Mouse (Mus musculus): ENCODE results near the gene Spats2. TPM values are rescaled to one million over a fixed set of nuclear protein-coding genes. Genes with fewer than 3 reads are reported as not detected.
A peak's percentile ranks its signal among the peaks of the same experiment; 100 is the strongest.
"Not testable (repeated sequence)": the region's sequence is repeated elsewhere in the genome, so short reads cannot be mapped to it uniquely, and the experiment has no call there.

The Spats2 gene
- polyA plus RNA-seq, 1 experiment from 2014 or later, result 11.5 TPM

DNA sequence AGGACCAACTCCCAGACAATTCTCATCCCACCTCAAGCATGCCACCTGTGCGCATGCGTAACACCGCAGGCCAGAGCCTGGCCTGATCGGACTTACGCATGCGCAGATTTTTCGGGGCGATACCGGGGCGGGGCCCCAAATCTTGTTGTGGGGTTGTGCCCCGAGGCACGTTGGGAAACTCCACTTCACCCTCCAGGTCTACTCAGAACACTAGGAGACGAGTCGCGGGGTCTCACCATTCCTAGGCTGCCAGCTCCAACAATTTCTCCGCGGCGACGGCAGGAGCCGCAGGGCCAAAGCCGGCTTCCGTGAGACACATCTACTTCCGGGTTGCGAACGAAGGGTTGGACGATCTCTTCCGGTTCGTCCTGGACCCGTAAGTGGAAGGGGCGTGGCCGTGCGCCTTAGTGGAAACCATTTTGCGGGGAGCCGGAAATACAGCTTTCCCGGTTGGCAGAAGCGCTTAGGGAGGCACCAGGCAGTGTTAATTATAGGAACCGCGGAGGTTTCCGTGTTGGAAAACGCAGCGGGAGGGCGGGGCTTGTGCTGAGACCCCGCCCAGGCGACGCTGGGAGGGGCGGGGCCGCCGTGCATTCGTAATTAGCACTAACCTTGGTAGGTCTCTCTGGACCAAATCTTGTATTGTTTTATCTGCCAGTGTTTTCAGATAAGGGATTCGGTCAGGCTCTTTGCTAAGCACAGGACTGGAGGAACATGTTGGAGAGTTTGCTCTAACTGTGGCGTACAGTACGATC is 126.1 kb downstream of the Spats2 start, which contains the start of gene Mcrs1:
TSS of gene Mcrs1 (minus strand) at position 336 of the 755 bp plus-strand sequence.
- DNase-seq (peak; percentile 93), ATAC-seq (ENCODE audit: low read depth) (peak; percentile 87)
- H3K27ac ChIP-seq, result peak within 1 kb of the TSS; percentile 92
- H3K9me3 ChIP-seq (replicated peaks), result no peaks in the 10 kb centered on the region
- peak within 1 kb of the TSS; percentile 72 for H3K9ac ChIP-seq
- H3K27me3 ChIP-seq, result no peaks in the 10 kb centered on the region
- peaks cover 28% of the 10 kb centered on the region for H3K4me1 ChIP-seq (replicated peaks)
- H3K4me3 ChIP-seq (replicated peaks), result peak within 1 kb of the TSS; percentile 65
- peak within 1 kb of the TSS; percentile 92 for H3K4me2 ChIP-seq
- peaks cover 29% of the 10 kb centered on the region for H3K36me3 ChIP-seq
- under 1% methylated on average over 52 of the region's 52 CpGs for WGBS (ENCODE audit: insufficient replicate concordance)

DNA sequence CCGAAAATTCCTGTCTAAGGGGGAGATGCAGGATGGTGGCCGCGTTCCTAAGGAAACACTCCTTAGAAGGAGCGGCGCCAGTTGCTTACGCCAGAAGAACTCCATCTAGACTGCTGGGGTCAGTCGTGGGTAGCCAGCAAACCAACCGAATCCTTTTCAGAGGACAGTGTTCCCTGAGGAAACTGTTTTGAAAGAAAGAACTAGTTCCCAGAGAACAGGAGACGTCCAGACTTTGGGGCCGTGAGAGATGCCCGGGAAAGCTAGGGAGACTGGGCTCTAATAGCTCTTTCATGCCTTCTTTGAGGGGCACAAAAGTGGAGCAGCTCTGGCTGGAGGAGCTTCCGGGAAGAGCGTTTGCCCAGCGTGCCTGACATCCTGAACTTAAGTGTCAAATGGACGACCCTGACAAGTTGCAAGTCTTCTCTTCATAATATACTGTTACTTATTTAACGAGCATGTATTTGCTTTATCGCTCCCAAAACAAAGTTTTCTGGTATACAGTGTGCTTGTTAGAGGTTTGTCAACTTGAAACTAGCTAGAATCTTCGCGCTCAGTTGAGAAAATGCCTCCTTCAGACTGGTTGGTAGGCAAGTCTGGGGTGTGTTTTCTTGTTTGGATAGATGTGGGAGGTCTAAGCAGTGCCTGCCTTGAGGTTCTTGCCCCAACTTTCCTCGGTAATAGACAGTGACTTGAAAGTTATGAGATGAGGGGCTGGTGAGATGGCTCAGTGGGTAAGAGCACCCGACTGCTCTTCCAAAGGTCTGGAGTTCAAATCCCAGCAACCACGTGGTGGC is 126.9 kb downstream of the Spats2 start:
- H3K36me3 ChIP-seq, result peaks cover 21% of the 10 kb centered on the region
- ATAC-seq (ENCODE audit: low read depth), result peak; percentile 13; the same call in 1 of the 2 replicates
- no peak for DNase-seq
- H3K4me1 ChIP-seq (replicated peaks), result peaks cover 28% of the 10 kb centered on the region
- no peaks in the 10 kb centered on the region for H3K9me3 ChIP-seq (replicated peaks)
- peak overlapping the region; percentile 65 for H3K4me3 ChIP-seq (replicated peaks)
- H3K27me3 ChIP-seq, result no peaks in the 10 kb centered on the region
- peak overlapping the region; percentile 92 for H3K27ac ChIP-seq
- WGBS (ENCODE audit: insufficient replicate concordance), result 4% methylated on average over 22 of the region's 22 CpGs
- H3K4me2 ChIP-seq, result peak overlapping the region; percentile 92
- peak overlapping the region; percentile 72 for H3K9ac ChIP-seq

DNA sequence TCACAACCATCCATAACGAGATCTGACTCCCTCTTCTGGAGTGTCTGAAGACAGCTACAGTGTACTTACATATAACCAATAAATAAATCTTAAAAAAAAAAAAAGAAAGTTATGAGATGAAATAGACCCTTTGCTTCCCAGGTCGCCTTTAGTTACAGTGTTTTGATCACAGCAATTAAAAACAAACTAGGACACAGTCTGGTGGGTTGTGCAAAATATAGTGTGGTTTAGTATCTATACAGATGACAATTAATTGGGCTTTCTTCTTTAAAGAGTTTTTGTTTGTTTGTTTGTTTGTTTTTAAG is 127.4 kb downstream of the Spats2 start:
- H3K9ac ChIP-seq; H3K9me3 ChIP-seq (replicated peaks); ATAC-seq (ENCODE audit: low read depth); H3K27me3 ChIP-seq; H3K27ac ChIP-seq; DNase-seq: not testable (repeated sequence)
- Histone ChIP-seq H3K4me1 (replicated peaks) (peaks cover 28% of the 10 kb centered on the region), H3K36me3 (peaks cover 15% of the 10 kb centered on the region; the same call in 1 of the 2 replicates), H3K4me2 (peak overlapping the region; percentile 92), H3K4me3 (replicated peaks) (peak overlapping the region; percentile 65; the same call in 1 of the 2 replicates)
- 47% methylated on average over 2 of the region's 2 CpGs for WGBS (ENCODE audit: insufficient replicate concordance)

DNA sequence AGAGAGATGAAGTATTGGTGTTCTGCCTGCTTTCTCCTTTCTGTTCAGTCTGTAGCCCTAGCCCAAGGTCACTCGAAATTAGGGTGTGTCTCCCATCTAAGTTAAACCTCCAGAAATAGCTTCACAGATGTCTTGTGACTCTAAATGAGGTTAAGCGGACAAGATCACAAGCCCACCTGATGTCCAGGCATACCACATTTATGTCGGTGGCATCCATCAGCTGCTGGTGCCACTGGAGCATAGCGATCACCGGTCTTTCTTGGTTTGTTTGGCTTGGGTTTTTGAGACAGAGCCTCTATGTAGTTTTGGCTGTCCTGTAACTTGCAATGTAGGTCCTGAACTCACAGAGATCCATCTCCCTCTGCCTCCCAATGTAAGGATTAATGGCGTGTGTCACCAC is 128.1 kb downstream of the Spats2 start:
- WGBS (ENCODE audit: insufficient replicate concordance), result 74% methylated on average over 6 of the region's 6 CpGs
- H3K9ac ChIP-seq, result no peak overlapping the region

DNA sequence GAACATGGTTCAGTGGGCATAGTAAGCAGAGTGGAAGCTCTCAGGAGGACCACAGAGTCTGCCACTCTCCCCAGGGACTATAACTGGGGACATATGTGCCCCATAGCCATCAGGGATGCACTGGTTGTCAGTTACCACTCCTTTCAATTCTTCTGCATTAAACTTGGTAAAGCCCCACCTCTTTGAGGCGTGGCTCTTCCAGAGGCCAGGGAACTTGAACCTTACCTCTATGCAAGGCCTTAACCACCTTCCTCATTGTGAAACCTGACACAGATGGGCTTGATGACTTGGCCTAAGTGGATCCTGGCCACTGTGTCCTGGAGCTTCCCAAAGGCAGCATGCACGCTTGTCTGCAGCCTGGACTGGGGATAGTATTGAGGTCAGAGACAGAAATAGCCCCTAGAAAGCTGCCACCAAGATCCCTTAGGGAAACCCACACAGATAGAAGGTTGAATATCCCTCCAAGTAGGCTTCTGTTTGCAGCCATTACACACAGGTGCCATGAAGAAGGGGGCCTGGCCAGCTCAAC is 128.8 kb downstream of the Spats2 start:
- Histone ChIP-seq H3K4me1 (replicated peaks) (peaks cover 33% of the 10 kb centered on the region), H3K4me2 (no peak overlapping the region), H3K27me3 (no peaks in the 10 kb centered on the region), H3K36me3 (peaks cover 4% of the 10 kb centered on the region; the same call in 1 of the 2 replicates), H3K4me3 (replicated peaks) (no peak overlapping the region), H3K27ac (no peak overlapping the region), H3K9me3 (replicated peaks) (no peaks in the 10 kb centered on the region), H3K9ac (no peak overlapping the region)
- ATAC-seq (ENCODE audit: low read depth) (no peak), DNase-seq (no peak)
- 67% methylated on average over 2 of the region's 2 CpGs for WGBS (ENCODE audit: insufficient replicate concordance)

More for the DNA sequence above, 128.1 kb downstream of the Spats2 start:
- H3K27ac ChIP-seq, result no peak overlapping the region
- no peaks in the 10 kb centered on the region for H3K9me3 ChIP-seq (replicated peaks)
- H3K4me3 ChIP-seq (replicated peaks), result no peak overlapping the region
- no peak for ATAC-seq (ENCODE audit: low read depth)
- no peak for DNase-seq
- peaks cover 28% of the 10 kb centered on the region for H3K4me1 ChIP-seq (replicated peaks)
- H3K4me2 ChIP-seq, result no peak overlapping the region
- H3K36me3 ChIP-seq, result peaks cover 10% of the 10 kb centered on the region; the same call in 1 of the 2 replicates
- no peaks in the 10 kb centered on the region for H3K27me3 ChIP-seq

DNA sequence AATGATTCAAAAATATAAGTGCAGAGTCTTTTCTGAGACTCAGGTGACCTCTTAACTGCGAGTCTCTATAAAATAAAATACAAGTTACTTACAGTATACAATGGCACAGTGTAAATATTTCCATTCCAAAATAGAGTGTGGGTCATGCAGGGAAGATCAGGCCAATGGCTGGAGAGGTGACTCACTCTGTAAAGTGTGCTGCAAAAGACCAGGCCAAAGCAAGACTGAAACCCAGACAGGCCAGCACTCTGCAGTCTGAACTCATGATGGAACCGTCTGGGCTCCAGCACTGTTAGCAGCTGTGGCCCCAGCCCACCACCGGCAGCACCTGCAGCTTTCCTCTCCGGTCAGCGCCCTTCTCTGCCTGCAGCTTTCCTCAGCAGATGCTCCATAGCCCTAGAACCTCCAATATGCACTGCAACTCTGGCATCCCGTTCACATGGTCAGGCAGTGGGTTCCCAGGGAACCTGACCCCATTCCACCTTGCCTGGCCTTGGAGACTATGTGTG is 129.6 kb downstream of the Spats2 start:
- Histone ChIP-seq H3K27ac (no peak overlapping the region), H3K4me2 (no peak overlapping the region), H3K4me3 (replicated peaks) (no peak overlapping the region), H3K9me3 (replicated peaks) (no peaks in the 10 kb centered on the region), H3K36me3 (no peaks in the 10 kb centered on the region), H3K4me1 (replicated peaks) (peaks cover 37% of the 10 kb centered on the region), H3K9ac (no peak overlapping the region), H3K27me3 (no peaks in the 10 kb centered on the region)
- DNase-seq (no peak), ATAC-seq (ENCODE audit: low read depth) (no peak)
- WGBS (ENCODE audit: insufficient replicate concordance), result 75% methylated on average over 6 of the region's 6 CpGs

DNA sequence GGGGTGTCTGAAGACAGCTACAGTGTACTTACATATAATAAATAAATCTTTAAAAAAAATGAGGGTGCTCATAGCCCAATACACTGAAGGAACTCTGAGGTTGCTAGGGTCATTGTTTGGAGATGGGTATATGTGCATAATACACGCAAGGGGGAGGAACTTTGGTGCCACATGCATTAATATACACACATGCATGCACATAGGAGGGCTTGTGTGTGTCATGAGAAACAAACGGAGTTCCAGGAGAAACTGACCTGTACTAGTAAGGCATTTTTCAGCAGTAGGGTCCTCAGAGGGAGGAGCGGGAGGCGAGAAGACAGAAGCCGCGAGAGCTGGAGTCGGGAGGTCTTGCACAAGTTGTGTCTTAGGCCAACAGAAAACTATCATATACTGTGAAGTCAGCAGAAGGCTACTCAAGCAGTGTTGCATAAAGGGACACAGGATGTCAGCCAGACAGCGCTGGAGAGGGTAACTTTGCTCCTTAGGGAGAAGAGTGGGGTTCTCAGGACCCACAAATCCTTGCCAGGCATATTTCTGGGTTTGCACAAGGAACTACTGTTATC is 133.5 kb downstream of the Spats2 start:
- peak; percentile 50 for ATAC-seq (ENCODE audit: low read depth)
- no peak overlapping the region for H3K27ac ChIP-seq
- H3K9ac ChIP-seq, result no peak overlapping the region
- H3K9me3 ChIP-seq (replicated peaks), result no peaks in the 10 kb centered on the region
- H3K4me1 ChIP-seq (replicated peaks), result peaks cover 25% of the 10 kb centered on the region
- DNase-seq, result no peak
- H3K27me3 ChIP-seq, result no peaks in the 10 kb centered on the region
- peak overlapping the region; percentile 42 for H3K4me2 ChIP-seq
- no peak overlapping the region for H3K4me3 ChIP-seq (replicated peaks)
- H3K36me3 ChIP-seq, result no peaks in the 10 kb centered on the region
- WGBS (ENCODE audit: insufficient replicate concordance), result 56% methylated on average over 8 of the region's 8 CpGs

DNA sequence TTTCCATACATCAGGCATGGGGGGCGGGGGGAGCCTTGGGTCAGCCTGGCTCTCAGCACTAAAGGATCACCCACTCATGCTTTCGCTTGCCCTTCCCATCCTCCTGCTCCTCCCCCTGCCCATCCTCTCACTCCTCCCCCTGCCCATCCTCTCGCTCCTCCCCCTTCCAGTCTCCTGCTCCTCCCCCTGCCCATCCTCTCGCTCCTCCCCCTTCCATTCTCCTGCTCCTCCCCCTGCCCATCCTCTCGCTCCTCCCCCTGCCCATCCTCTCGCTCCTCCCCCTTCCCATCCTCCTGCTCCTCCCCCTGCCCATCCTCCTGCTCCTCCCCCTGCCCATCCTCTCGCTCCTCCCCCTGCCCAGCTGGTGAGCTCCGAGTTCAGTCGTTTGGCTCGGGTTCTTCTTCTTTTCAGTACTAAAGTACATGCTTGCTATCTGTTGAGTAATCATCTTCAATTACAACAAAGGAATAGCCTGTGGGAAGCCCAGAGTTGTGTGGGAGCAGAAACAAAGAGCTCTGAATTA is 134.1 kb downstream of the Spats2 start:
- no peaks in the 10 kb centered on the region for H3K36me3 ChIP-seq
- 2% methylated on average over 8 of the region's 10 CpGs for WGBS (ENCODE audit: insufficient replicate concordance)
- no peaks in the 10 kb centered on the region for H3K27me3 ChIP-seq
- H3K4me3 ChIP-seq (replicated peaks), result peak overlapping the region; percentile 34
- ATAC-seq (ENCODE audit: low read depth) (peak; percentile 60), DNase-seq (peak; percentile 53)
- H3K4me2 ChIP-seq, result peak overlapping the region; percentile 65
- peaks cover 20% of the 10 kb centered on the region for H3K4me1 ChIP-seq (replicated peaks)
- peak overlapping the region; percentile 27; the same call in 1 of the 2 replicates for H3K9ac ChIP-seq
- H3K27ac ChIP-seq, result no peak overlapping the region
- no peaks in the 10 kb centered on the region for H3K9me3 ChIP-seq (replicated peaks)

DNA sequence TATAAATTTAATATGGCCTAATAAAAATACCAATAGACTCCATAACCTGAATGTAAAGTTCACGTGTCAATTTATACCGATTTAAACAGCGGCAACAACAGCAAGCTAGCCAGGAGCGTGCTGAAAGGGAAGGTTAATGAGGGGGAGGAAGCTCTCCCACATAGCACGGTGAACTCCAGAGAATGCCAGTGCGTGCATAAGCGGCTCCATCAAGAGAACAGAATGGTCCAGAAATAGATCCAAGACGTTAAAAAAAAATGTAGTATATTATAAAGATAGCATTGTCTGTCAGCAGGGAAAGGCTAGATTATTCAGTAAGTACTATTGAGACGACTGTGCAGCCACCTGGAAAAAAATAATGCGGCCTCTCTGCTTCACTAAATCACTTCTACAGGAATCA is 137.0 kb downstream of the Spats2 start:
- H3K4me2 ChIP-seq, result no peak overlapping the region
- WGBS (ENCODE audit: insufficient replicate concordance), result 64% methylated on average over 10 of the region's 10 CpGs
- no peaks in the 10 kb centered on the region for H3K36me3 ChIP-seq
- ATAC-seq (ENCODE audit: low read depth), result no peak
- no peaks in the 10 kb centered on the region for H3K27me3 ChIP-seq
- H3K4me1 ChIP-seq (replicated peaks), result peaks cover 19% of the 10 kb centered on the region
- H3K9ac ChIP-seq, result no peak overlapping the region
- H3K4me3 ChIP-seq (replicated peaks), result no peak overlapping the region
- no peak for DNase-seq
- no peaks in the 10 kb centered on the region for H3K9me3 ChIP-seq (replicated peaks)
- H3K27ac ChIP-seq, result no peak overlapping the region

All from liver, embryonic 13.5 days (tissue).